Mouse (Mus musculus) ES-Bruce4 (cell line): ENCODE data around the gene Ssbp3.

Experiments
- CTCF ChIP-seq: IDR thresholded peaks from one replicate; pipeline ENCODE4 v1.8.1; 2011; ENCODE audit warnings: low read depth, low read length
- EP300 ChIP-seq: IDR thresholded peaks from 2 replicates; pipeline ENCODE4 v1.6.1; 2011; ENCODE audit warnings: low read depth, low read length; ENCODE audit not compliant: insufficient read depth
- POLR2A ChIP-seq: IDR thresholded peaks from one replicate; pipeline ENCODE4 v1.8.1; 2011; ENCODE audit warnings: low read length; ENCODE audit not compliant: insufficient read depth

GRCm38 (mm10) chr4:106994252-106994651 lies 83.8 kb downstream of the Ssbp3 start:
- no peak for TF ChIP-seq POLR2A
- TF ChIP-seq EP300 = no peak
- no peak for TF ChIP-seq CTCF
